Mouse (Mus musculus) neural tube, embryonic 14.5 days (tissue): ENCODE measurements around the gene Plxnc1. TPM values are rescaled to one million over a fixed set of nuclear protein-coding genes. Genes with fewer than 3 reads are reported as not detected.

Experiments
- ATAC-seq: fragments of 200-750 bp; cut with Nextera tagmentation; 2 replicates; pipeline ENCODE4 v1.8.0; 2017; ENCODE audit warnings: low read depth, mild to moderate bottlenecking, moderate TSS enrichment, moderate library complexity
- H3K27ac ChIP-seq: fragments of 300-500 bp; sonication (generic); 2 replicates; pipeline ENCODE4 v1.5.1; 2014; ENCODE audit warnings: low read depth, mild to moderate bottlenecking, control low read depth, low read length, moderate library complexity, mixed read lengths
- H3K27me3 ChIP-seq: fragments of 300-500 bp; sonication (generic); 2 replicates; pipeline ENCODE4 v1.6.1; 2014; ENCODE audit warnings: low read length; ENCODE audit not compliant: control insufficient read depth, insufficient read depth
- H3K36me3 ChIP-seq: fragments of 300-500 bp; sonication (generic); 2 replicates; pipeline ENCODE4 v1.6.1; 2014; ENCODE audit warnings: low read length, mixed read lengths; ENCODE audit not compliant: control insufficient read depth, insufficient read depth
- H3K4me1 ChIP-seq: fragments of 300-500 bp; sonication (generic); 2 replicates; pipeline ENCODE4 v1.6.1; 2014; ENCODE audit warnings: low read length; ENCODE audit not compliant: control insufficient read depth, insufficient read depth
- H3K4me2 ChIP-seq: fragments of 300-500 bp; sonication (generic); 2 replicates; pipeline ENCODE4 v1.6.1; 2014; ENCODE audit warnings: mild to moderate bottlenecking, low read depth, low read length, control low read depth
- H3K4me3 ChIP-seq: fragments of 300-500 bp; sonication (generic); 2 replicates; pipeline ENCODE4 v1.5.1; 2014; ENCODE audit warnings: low read depth, low read length, control low read depth, mixed read lengths
- H3K9ac ChIP-seq: fragments of 300-500 bp; sonication (generic); replicated peaks from 2 replicates; pipeline ENCODE4 v1.6.1; 2014; ENCODE audit warnings: low read depth, mild to moderate bottlenecking, control low read depth, low read length, mixed read lengths
- H3K9me3 ChIP-seq: fragments of 300-500 bp; sonication (generic); 2 replicates; pipeline ENCODE4 v1.6.1; 2016; ENCODE audit warnings: low read length; ENCODE audit not compliant: control insufficient read depth
- WGBS: fragments of 180-500 bp; shearing (Covaris S2); extraction: QIAGEN DNeasy Blood & Tissue Kit; methylation state at CpG from one replicate; pipeline ENCODE4 v1.1.7; 2014; 5-methylcytosine and 5-hydroxymethylcytosine counted together
- polyA plus RNA-seq: library from polyadenylated mRNA; unstranded; fragments of >200 nt; fragmentation: Nextera tagmentation; extraction: Ambion mirVana; gene quantifications from 2 replicates; pipeline ENCODE4 v1.2.1, GENCODE M21; 2014

The Plxnc1 gene
- polyA plus RNA-seq, 1 experiment from 2014 or later, result 15.7 TPM

DNA sequence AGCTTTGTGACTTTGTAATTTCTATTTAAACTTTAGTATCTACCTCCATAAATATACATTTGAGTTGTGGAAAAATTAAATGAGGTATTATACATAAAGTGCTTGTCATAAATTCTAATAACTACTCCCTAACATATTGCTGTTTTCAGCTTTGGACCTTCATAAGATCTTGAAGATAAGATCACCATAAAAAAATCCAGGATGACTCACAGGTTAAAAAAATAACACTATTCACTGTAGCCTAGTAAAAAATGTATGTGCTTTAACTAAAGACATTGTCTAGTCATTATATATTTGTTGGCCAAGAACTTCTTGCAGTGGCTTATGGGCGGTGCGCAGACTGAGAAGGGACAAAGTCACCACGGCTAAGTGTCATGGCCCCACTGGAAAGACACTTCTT is 203.2 kb downstream of the Plxnc1 start:
- no peak for ATAC-seq
- WGBS, result 99% methylated on average over 3 of the region's 3 CpGs
- H3K27ac ChIP-seq, result no peak overlapping the region

More for the DNA sequence above, 203.2 kb downstream of the Plxnc1 start:
- H3K4me2 ChIP-seq, result no peak overlapping the region
- no peaks in the 10 kb centered on the region for H3K9me3 ChIP-seq
- H3K4me1 ChIP-seq, result no peaks in the 10 kb centered on the region
- H3K27me3 ChIP-seq, result no peaks in the 10 kb centered on the region
- H3K36me3 ChIP-seq, result no peaks in the 10 kb centered on the region
- H3K4me3 ChIP-seq, result no peak overlapping the region
- H3K9ac ChIP-seq, result no peak overlapping the region
